Mouse (Mus musculus): ENCODE measurements at regions not wholly inside any gene's neighbourhood (a gene's known extent, or its start where the extent isn't known, plus 50 kb on each side); places are given as distances from the start of the nearest gene placed in this dataset.

DNA sequence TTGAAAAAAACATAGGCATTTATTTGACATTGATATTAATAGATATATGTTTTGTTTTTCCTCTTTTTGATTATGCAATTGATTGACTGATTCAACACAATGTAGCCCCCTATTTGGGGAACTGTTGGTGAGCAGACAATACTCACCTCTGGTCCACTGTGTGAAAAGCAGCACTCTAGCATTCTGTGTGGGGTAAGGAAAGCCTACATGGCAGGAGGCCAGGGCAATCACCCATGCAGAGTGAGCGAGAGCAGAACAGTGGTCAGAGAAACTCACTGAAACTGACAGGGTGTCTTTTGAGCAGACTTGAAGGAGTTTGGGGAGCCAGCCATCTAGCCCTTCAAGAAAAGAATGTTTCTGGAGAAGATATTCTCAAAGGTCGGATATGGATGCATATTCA lies 73.2 kb upstream of the Azi2 start:
- Histone ChIP-seq H3K27ac (ENCODE audit: insufficient read depth, low read length) (no peak overlapping the region), H3K4me3 (ENCODE audit: insufficient read depth, low read length) (no peak overlapping the region), H3K4me1 (ENCODE audit: control insufficient read depth, insufficient read depth, low read length) (peaks cover 10% of the 10 kb centered on the region)
- TF ChIP-seq CTCF (IDR thresholded peaks at IDR 0.05; ENCODE audit: borderline replicate concordance, insufficient read depth, low read length) = no peak
- no peak for TF ChIP-seq POLR2A (IDR thresholded peaks at IDR 0.05; ENCODE audit: low read depth, low read length)

DNA sequence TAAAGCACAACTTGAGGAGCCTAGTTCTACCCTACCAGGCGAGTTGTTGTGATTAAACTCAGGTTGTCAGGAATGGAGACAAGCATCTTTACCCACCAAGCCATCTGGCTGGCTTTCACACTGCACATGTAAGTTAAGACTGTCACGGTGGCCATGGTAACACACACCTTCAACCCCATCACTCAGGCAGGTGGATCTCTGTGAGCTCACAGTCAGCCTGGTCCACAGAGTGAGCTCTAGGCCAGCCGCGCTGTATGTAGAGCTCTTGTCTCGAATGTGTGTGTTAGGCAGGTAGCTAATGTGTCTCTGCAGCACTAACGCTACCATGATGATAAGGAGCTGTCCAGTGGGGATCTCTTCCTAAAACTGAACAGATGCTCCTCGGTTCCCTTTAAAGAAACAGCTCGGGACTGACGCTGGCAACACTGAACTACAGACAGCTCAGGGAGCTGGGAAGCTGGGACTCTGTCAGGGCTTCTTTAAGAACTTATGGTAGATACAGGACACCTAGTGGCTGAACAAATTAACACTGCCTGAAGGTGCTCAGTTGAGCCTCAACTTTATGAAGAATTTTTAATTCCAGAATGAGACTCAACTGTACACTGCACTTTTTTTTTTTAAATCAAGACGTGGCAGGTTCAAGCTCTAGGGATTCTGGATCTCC lies 73.8 kb upstream of the Azi2 start:
- H3K4me3 ChIP-seq (ENCODE audit: insufficient read depth, low read length) = no peak overlapping the region
- TF ChIP-seq POLR2A (IDR thresholded peaks at IDR 0.05; ENCODE audit: low read depth, low read length) (no peak), CTCF (IDR thresholded peaks at IDR 0.05; ENCODE audit: borderline replicate concordance, insufficient read depth, low read length) (no peak)
- H3K27ac ChIP-seq (ENCODE audit: insufficient read depth, low read length) = no peak overlapping the region
- H3K4me1 ChIP-seq (ENCODE audit: control insufficient read depth, insufficient read depth, low read length) = peaks cover 14% of the 10 kb centered on the region

DNA sequence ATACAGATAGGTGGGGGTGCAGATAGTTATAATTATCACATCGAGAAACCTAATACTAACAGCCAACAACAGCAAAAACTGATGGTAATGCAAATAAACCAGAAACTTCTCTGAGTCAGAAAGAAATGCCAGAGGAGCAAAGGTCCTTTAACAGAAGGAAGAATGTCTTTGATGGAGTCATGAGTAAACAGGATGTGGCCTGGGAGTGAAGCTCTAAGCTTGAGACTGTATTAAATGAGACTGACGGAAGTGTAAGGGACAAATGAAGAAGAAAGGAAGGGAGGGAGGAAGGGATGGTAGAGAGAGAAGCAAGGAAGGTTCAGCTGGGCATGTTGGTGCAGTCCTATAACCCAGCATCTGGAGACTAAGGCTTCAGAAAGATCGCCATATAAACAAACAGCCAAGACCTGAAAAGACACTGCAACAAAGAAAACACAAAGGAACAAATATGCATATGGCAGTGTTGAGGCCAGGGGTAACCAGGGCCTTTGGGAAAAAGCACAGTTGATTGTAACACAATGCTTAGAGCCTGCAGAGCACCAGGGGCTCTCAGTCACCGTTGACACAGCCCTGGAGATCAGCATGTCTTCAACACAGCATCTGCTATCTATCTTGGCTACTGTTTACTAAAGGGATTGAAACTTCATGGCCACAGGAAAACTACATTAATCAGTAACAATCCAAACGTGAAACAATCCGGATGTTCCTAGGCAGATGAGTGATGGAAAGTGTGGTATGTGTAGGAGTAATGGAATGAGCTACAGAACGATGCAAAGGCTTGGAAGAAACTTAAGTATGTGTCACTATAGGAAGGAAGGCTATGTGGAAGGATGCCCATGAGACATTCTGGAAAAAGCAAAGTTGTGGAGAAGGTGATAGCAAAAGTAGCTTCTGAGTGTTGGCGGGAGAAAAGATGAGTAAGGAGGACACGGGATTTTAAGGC lies 77.9 kb upstream of the Azi2 start:
- peaks cover 14% of the 10 kb centered on the region for H3K4me1 ChIP-seq (ENCODE audit: control insufficient read depth, insufficient read depth, low read length)
- TF ChIP-seq POLR2A (IDR thresholded peaks at IDR 0.05; ENCODE audit: low read depth, low read length) = no peak
- no peak for TF ChIP-seq CTCF (IDR thresholded peaks at IDR 0.05; ENCODE audit: borderline replicate concordance, insufficient read depth, low read length)
- H3K27ac ChIP-seq (ENCODE audit: insufficient read depth, low read length) = peak overlapping the region; percentile 99
- no peak overlapping the region for H3K4me3 ChIP-seq (ENCODE audit: insufficient read depth, low read length)

DNA sequence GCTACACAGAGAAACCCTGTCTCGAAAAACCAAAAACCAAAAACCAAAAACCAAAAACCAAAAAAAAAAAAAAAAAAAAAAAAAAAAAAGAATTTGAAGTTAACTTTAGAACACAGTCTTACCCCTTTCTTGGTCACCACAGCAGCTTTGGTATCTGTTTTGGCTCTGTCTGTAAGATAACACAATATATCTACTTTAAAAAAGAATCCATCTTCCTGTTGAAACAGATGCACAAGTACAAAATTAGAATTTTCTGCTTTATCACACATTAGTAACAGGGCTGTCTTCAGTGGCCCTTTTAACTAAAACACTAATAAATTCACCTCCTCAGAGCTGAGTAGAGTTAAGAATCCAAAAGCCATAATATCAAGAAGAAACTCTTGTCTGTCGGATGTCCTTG lies 80.5 kb upstream of the Azi2 start:
- TF ChIP-seq CTCF (IDR thresholded peaks at IDR 0.05; ENCODE audit: borderline replicate concordance, insufficient read depth, low read length) (no peak), POLR2A (IDR thresholded peaks at IDR 0.05; ENCODE audit: low read depth, low read length) (no peak)

DNA sequence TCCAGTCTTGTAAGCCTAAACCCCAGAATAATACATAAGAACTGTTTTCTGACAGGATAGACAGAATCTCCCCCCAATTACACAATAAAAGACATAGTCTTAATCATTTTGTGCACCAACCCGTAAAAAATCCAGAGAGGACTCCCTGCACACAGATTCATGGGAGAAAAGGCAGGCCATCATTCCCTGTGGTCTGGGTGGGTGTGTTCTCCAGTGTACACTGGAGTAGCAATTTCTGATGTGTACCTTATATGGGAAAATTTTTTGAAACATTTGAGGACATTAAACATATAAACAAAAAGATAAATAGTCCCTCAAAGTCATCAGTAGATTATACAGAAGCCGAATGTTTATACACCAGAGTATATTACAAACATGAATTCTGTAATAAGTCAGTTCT lies 83.1 kb upstream of the Azi2 start:
- no peak for TF ChIP-seq CTCF (IDR thresholded peaks at IDR 0.05; ENCODE audit: borderline replicate concordance, insufficient read depth, low read length)
- TF ChIP-seq POLR2A (IDR thresholded peaks at IDR 0.05; ENCODE audit: low read depth, low read length) = no peak
- peaks cover 11% of the 10 kb centered on the region for H3K4me1 ChIP-seq (ENCODE audit: control insufficient read depth, insufficient read depth, low read length)
- H3K27ac ChIP-seq (ENCODE audit: insufficient read depth, low read length) = peak overlapping the region; percentile 94
- H3K4me3 ChIP-seq (ENCODE audit: insufficient read depth, low read length) = no peak overlapping the region

More for the DNA sequence above, 80.5 kb upstream of the Azi2 start:
- H3K4me1 ChIP-seq (ENCODE audit: control insufficient read depth, insufficient read depth, low read length) = peaks cover 21% of the 10 kb centered on the region
- no peak overlapping the region for H3K4me3 ChIP-seq (ENCODE audit: insufficient read depth, low read length)
- H3K27ac ChIP-seq (ENCODE audit: insufficient read depth, low read length) = no peak overlapping the region

DNA sequence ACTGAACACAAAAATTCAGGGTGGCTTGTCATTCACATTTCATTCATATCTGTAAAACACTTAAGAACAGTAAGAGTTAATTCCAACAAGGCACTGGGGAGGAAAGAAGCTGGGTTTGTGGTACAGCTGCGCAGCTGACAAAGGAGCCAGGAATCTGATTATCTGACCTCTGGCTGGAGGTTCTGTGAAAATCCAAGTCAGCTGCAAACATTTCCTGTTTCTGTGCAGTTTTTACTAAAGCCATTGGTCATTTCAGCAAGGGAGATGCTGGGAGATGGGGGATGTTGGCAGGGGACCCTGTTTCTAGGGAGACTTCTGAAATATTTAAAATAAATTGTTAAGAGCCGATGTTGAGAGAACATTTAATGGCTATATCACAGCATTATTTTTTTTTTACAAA lies 83.6 kb upstream of the Azi2 start:
- H3K27ac ChIP-seq (ENCODE audit: insufficient read depth, low read length) = peak overlapping the region; percentile 94
- H3K4me3 ChIP-seq (ENCODE audit: insufficient read depth, low read length) = no peak overlapping the region
- peaks cover 6% of the 10 kb centered on the region for H3K4me1 ChIP-seq (ENCODE audit: control insufficient read depth, insufficient read depth, low read length)
- TF ChIP-seq POLR2A (IDR thresholded peaks at IDR 0.05; ENCODE audit: low read depth, low read length) (no peak), CTCF (IDR thresholded peaks at IDR 0.05; ENCODE audit: borderline replicate concordance, insufficient read depth, low read length) (no peak)

DNA sequence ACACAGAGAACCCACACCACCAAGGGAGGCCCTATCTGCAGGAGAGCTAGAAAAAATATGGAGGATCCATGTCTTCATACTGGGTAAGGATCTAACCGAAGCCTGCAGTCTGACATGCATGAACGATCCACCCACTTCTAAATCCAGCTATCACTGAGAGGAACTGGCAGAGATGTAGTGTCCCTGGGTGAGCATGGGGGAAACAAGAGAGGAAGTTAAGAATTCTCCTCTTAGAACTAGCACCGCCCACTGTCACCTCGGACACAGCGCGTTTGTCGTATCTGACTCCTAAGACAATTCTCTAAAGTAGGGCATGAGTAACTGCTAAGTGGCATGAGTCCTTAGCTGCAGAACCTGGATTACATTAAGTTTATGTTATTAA lies 112.8 kb upstream of the Azi2 start:
- H3K4me3 ChIP-seq (ENCODE audit: insufficient read depth, low read length) = no peak overlapping the region
- 0 out of 2 replicates have a peak, but pooled peaks cover 4% of the 10 kb centered on the region for H3K4me1 ChIP-seq (ENCODE audit: control insufficient read depth, insufficient read depth, low read length)
- H3K27ac ChIP-seq (ENCODE audit: insufficient read depth, low read length) = no peak overlapping the region
- TF ChIP-seq CTCF (IDR thresholded peaks at IDR 0.05; ENCODE audit: borderline replicate concordance, insufficient read depth, low read length) (no peak), POLR2A (IDR thresholded peaks at IDR 0.05; ENCODE audit: low read depth, low read length) (no peak)

DNA sequence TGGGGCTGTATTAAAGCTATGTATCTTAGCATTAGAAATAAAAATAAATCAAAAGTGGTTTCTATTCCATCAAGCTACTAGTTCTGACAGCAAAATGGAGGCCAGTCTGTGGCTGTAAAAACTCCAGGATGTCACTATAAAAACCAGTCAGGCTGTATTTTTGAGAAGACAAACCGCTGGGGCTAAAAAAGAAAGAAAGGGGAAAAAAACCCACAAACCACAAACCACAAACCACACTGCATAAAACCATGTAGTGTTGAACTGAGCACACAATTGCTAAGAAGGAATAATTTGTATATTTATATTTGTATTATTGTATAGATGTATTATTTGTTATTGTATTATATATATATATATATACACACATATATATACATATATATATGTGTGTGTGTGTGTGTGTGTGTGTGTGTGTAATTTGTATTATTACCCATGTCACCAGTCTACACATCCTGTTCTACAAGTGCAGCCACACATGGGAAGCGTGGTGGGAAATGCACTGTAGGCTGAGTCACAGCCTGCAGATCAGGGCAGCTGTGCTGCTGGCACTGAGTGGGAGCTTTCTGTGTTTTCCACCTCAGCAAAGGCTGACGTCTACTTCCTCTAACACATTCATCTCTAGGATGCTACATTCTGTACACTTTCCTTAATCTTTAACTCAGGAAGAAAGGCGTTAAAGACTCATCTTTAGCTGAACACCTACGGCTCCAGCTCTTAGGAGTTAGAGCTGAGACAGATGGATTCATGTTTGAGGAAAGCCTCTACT lies 113.4 kb upstream of the Azi2 start:
- Histone ChIP-seq H3K4me3 (ENCODE audit: insufficient read depth, low read length) (no peak overlapping the region), H3K27ac (ENCODE audit: insufficient read depth, low read length) (no peak overlapping the region), H3K4me1 (ENCODE audit: control insufficient read depth, insufficient read depth, low read length) (0 out of 2 replicates have a peak, but pooled peaks cover 4% of the 10 kb centered on the region)
- TF ChIP-seq CTCF (IDR thresholded peaks at IDR 0.05; ENCODE audit: borderline replicate concordance, insufficient read depth, low read length) (no peak), POLR2A (IDR thresholded peaks at IDR 0.05; ENCODE audit: low read depth, low read length) (no peak)

DNA sequence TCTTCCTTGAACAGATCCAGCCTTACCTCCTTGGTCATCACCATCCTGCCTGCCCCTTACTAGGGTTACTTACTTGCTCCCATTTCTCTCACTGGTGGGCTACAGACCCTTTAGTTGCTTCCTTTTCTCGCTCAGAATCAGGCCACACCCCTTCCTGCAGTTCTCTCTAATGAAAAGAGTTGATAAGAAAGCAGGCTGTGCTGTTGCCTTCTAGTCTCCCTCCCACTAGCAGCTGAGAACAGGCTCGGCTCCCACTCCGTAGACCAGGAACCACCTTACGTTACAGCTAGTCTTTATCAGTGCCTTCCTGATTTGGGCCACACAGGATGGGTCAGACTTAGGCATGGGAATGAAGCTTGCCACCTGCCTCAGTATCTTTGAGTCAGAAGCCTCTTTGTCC lies 117.3 kb upstream of the Azi2 start:
- TF ChIP-seq CTCF (IDR thresholded peaks at IDR 0.05; ENCODE audit: borderline replicate concordance, insufficient read depth, low read length) = no peak
- TF ChIP-seq POLR2A (IDR thresholded peaks at IDR 0.05; ENCODE audit: low read depth, low read length) = no peak
- Histone ChIP-seq H3K4me1 (ENCODE audit: control insufficient read depth, insufficient read depth, low read length) (0 out of 2 replicates have a peak, but pooled peaks cover 4% of the 10 kb centered on the region), H3K27ac (ENCODE audit: insufficient read depth, low read length) (no peak overlapping the region), H3K4me3 (ENCODE audit: insufficient read depth, low read length) (no peak overlapping the region)

Data from embryonic fibroblast, embryonic 13.5 days (primary cell).